Mouse (Mus musculus) cerebellum, adult 2 months (tissue): Measurements from ENCODE around the gene Agbl4. TPM values are rescaled to one million over a fixed set of nuclear protein-coding genes. Genes with fewer than 3 reads are reported as not detected.

Experiments
- DNase-seq, 2 experiments: peaks; one replicate each; pipeline ENCODE4 v3.0.0; 2021
- H3K27ac ChIP-seq: fragments of 200-500 bp; 2 replicates; pipeline ENCODE4 v1.5.1; 2012; ENCODE audit warnings: low read length, control low read depth, inconsistent platforms; ENCODE audit not compliant: insufficient read depth
- H3K27me3 ChIP-seq: fragments of 200-500 bp; 2 replicates; pipeline ENCODE4 v1.6.1; 2012; ENCODE audit warnings: inconsistent platforms, mild to moderate bottlenecking, low read length, moderate library complexity; ENCODE audit not compliant: control insufficient read depth, insufficient read depth
- H3K4me1 ChIP-seq: fragments of 200-500 bp; 2 replicates; pipeline ENCODE4 v1.6.1; 2011; ENCODE audit warnings: low read length; ENCODE audit not compliant: control insufficient read depth, insufficient read depth
- H3K4me3 ChIP-seq: fragments of 200-500 bp; replicated peaks from 2 replicates; pipeline ENCODE3; 2011; ENCODE audit warnings: mild to moderate bottlenecking, low read depth, low read length, control low read depth; ENCODE audit not compliant: insufficient read depth
- CTCF ChIP-seq: fragments of 200-500 bp; IDR thresholded peaks from 2 replicates; pipeline ENCODE4 v1.5.1; 2011; ENCODE audit warnings: low read depth, mild to moderate bottlenecking, control low read depth, low read length, moderate library complexity, borderline replicate concordance; ENCODE audit not compliant: insufficient read depth
- POLR2A ChIP-seq: fragments of 200-500 bp; IDR thresholded peaks from 2 replicates; pipeline ENCODE4 v1.6.1; 2011; ENCODE audit warnings: low read length, control low read depth, borderline replicate concordance; ENCODE audit not compliant: insufficient read depth
- WGBS: fragments of 180-500 bp; shearing (Covaris S2); methylation state at CpG from one replicate; pipeline ENCODE4 v1.1.7; 2018; 5-methylcytosine and 5-hydroxymethylcytosine counted together
- polyA plus RNA-seq: library from polyadenylated mRNA; depleted of rRNA; stranded (reverse); fragments of >200 nt; gene quantifications from 2 replicates; pipeline ENCODE4 v1.2.3, GENCODE M21; 2012

Gene Agbl4
- polyA plus RNA-seq, 1 experiment, result 4.8 TPM

GRCm38 (mm10) chr4:111467293-111467773 lies 1069.9 kb downstream of the Agbl4 start:
- Histone ChIP-seq H3K27me3 (no peaks in the 10 kb centered on the region), H3K27ac (no peak overlapping the region), H3K4me3 (no peak overlapping the region), H3K4me1 (no peaks in the 10 kb centered on the region)
- WGBS, result 61% methylated on average over 2 of the region's 2 CpGs
- DNase-seq, result no peak
- TF ChIP-seq POLR2A (no peak), CTCF (no peak)

- H3K27ac ChIP-seq, result no peak overlapping the region
- no peaks in the 10 kb centered on the region for H3K27me3 ChIP-seq
- H3K4me1 ChIP-seq, result no peaks in the 10 kb centered on the region
- 77% methylated on average over 4 of the region's 4 CpGs for WGBS
- no peak overlapping the region for H3K4me3 ChIP-seq
- DNase-seq, result no peak
- TF ChIP-seq CTCF, result no peak
Measured at GRCm38 (mm10) chr4:111467796-111468195, 1070.3 kb downstream of the Agbl4 start.

GRCm38 (mm10) chr4:111469847-111470246 lies 1072.4 kb downstream of the Agbl4 start:
- Histone ChIP-seq H3K4me1 (no peaks in the 10 kb centered on the region), H3K4me3 (no peak overlapping the region), H3K27ac (no peak overlapping the region), H3K27me3 (no peaks in the 10 kb centered on the region)
- DNase-seq, result no peak
- TF ChIP-seq POLR2A, result no peak
- TF ChIP-seq CTCF, result no peak
- WGBS, result 81% methylated on average over 2 of the region's 2 CpGs

GRCm38 (mm10) chr4:111471726-111472125 lies 1074.3 kb downstream of the Agbl4 start:
- H3K27ac ChIP-seq, result no peak overlapping the region
- no peaks in the 10 kb centered on the region for H3K4me1 ChIP-seq
- no peaks in the 10 kb centered on the region; the same call in 1 of the 2 replicates for H3K27me3 ChIP-seq
- WGBS, result 90% methylated on average over 3 of the region's 3 CpGs
- TF ChIP-seq POLR2A, result no peak
- TF ChIP-seq CTCF, result no peak
- no peak overlapping the region for H3K4me3 ChIP-seq
- DNase-seq, result no peak

GRCm38 (mm10) chr4:111472511-111472910 lies 1075.0 kb downstream of the Agbl4 start:
- 68% methylated on average over 3 of the region's 3 CpGs for WGBS

GRCm38 (mm10) chr4:111473014-111473413 lies 1075.6 kb downstream of the Agbl4 start:
- TF ChIP-seq POLR2A (no peak), CTCF (no peak)
- Histone ChIP-seq H3K4me3 (no peak overlapping the region), H3K27me3 (no peaks in the 10 kb centered on the region; the same call in 1 of the 2 replicates), H3K4me1 (no peaks in the 10 kb centered on the region), H3K27ac (no peak overlapping the region)
- DNase-seq, result no peak
- 78% methylated on average over 1 of the region's 1 CpGs for WGBS

More at GRCm38 (mm10) chr4:111472511-111472910, 1075.0 kb downstream of the Agbl4 start:
- TF ChIP-seq CTCF (no peak), POLR2A (no peak)
- H3K4me3 ChIP-seq, result no peak overlapping the region
- no peaks in the 10 kb centered on the region; the same call in 1 of the 2 replicates for H3K27me3 ChIP-seq
- DNase-seq, result no peak
- H3K4me1 ChIP-seq, result no peaks in the 10 kb centered on the region
- H3K27ac ChIP-seq, result no peak overlapping the region

GRCm38 (mm10) chr4:111475374-111475971 lies 1078.0 kb downstream of the Agbl4 start:
- no peak for DNase-seq
- no peak overlapping the region for H3K4me3 ChIP-seq
- 12% methylated on average over 10 of the region's 10 CpGs for WGBS
- H3K4me1 ChIP-seq, result no peaks in the 10 kb centered on the region
- no peak overlapping the region for H3K27ac ChIP-seq
- no peak for TF ChIP-seq CTCF
- TF ChIP-seq POLR2A, result no peak
- H3K27me3 ChIP-seq, result no peaks in the 10 kb centered on the region; the same call in 1 of the 2 replicates

GRCm38 (mm10) chr4:111477507-111477906 lies 1080.0 kb downstream of the Agbl4 start:
- Histone ChIP-seq H3K4me3 (no peak overlapping the region), H3K4me1 (no peaks in the 10 kb centered on the region), H3K27me3 (no peaks in the 10 kb centered on the region; the same call in 1 of the 2 replicates), H3K27ac (no peak overlapping the region)
- 42% methylated on average over 4 of the region's 4 CpGs for WGBS
- TF ChIP-seq CTCF (no peak), POLR2A (no peak)
- no peak for DNase-seq
